Mouse (Mus musculus): Measurements from ENCODE around the gene Tmem201. TPM values are rescaled to one million over a fixed set of nuclear protein-coding genes. Genes with fewer than 3 reads are reported as not detected.

Tmem201 gene
- polyA plus RNA-seq, 1 experiment from 2014 or later = 43.5 TPM

- H3K27me3 ChIP-seq (replicated peaks; ENCODE audit: control insufficient read depth, insufficient read depth, low read length) = no peaks in the 10 kb centered on the region
- no peak overlapping the region for H3K4me2 ChIP-seq (ENCODE audit: low read length)
- no peak for ATAC-seq
- H3K36me3 ChIP-seq (ENCODE audit: control insufficient read depth, insufficient read depth) = no peaks in the 10 kb centered on the region
- no peaks in the 10 kb centered on the region for H3K9me3 ChIP-seq (ENCODE audit: control insufficient read depth, low read length)
- H3K4me3 ChIP-seq (replicated peaks; ENCODE audit: low read length) = no peak overlapping the region
- H3K4me1 ChIP-seq (replicated peaks; ENCODE audit: control insufficient read depth, insufficient read depth, low read length) = peaks cover 6% of the 10 kb centered on the region; the same call in 1 of the 2 replicates
- no peak overlapping the region for H3K27ac ChIP-seq (ENCODE audit: low read length)
- H3K9ac ChIP-seq (replicated peaks; ENCODE audit: low read depth, low read length) = no peak overlapping the region
- 80% methylated on average over 11 of the region's 11 CpGs for WGBS
Measured at GRCm38 (mm10) chr4:149679056-149679770, 58.6 kb downstream of the Tmem201 start.

- H3K36me3 ChIP-seq (ENCODE audit: control insufficient read depth, insufficient read depth) = no peaks in the 10 kb centered on the region
- no peaks in the 10 kb centered on the region for H3K9me3 ChIP-seq (ENCODE audit: control insufficient read depth, low read length)
- no peak overlapping the region for H3K4me2 ChIP-seq (ENCODE audit: low read length)
- no peak overlapping the region for H3K4me3 ChIP-seq (replicated peaks; ENCODE audit: low read length)
- no peaks in the 10 kb centered on the region for H3K27me3 ChIP-seq (replicated peaks; ENCODE audit: control insufficient read depth, insufficient read depth, low read length)
- WGBS = 38% methylated on average over 1 of the region's 1 CpGs
- H3K4me1 ChIP-seq (replicated peaks; ENCODE audit: control insufficient read depth, insufficient read depth, low read length) = peaks cover 6% of the 10 kb centered on the region; the same call in 1 of the 2 replicates
- ATAC-seq = no peak
- H3K27ac ChIP-seq (ENCODE audit: low read length) = no peak overlapping the region
- no peak overlapping the region for H3K9ac ChIP-seq (replicated peaks; ENCODE audit: low read depth, low read length)
Measured at GRCm38 (mm10) chr4:149678006-149678405, 59.8 kb downstream of the Tmem201 start.

GRCm38 (mm10) chr4:149675378-149676261 lies 62.2 kb downstream of the Tmem201 start:
- WGBS = under 1% methylated on average over 59 of the region's 60 CpGs
- peak overlapping the region; percentile 88 for H3K4me2 ChIP-seq (ENCODE audit: low read length)
- peak overlapping the region; percentile 90 for H3K9ac ChIP-seq (replicated peaks; ENCODE audit: low read depth, low read length)
- H3K27me3 ChIP-seq (replicated peaks; ENCODE audit: control insufficient read depth, insufficient read depth, low read length) = no peaks in the 10 kb centered on the region
- peak; percentile 88 for ATAC-seq
- peak overlapping the region; percentile 84 for H3K4me3 ChIP-seq (replicated peaks; ENCODE audit: low read length)
- peaks cover 3% of the 10 kb centered on the region; the same call in 1 of the 2 replicates for H3K36me3 ChIP-seq (ENCODE audit: control insufficient read depth, insufficient read depth)
- peak overlapping the region; percentile 72 for H3K27ac ChIP-seq (ENCODE audit: low read length)
- H3K9me3 ChIP-seq (ENCODE audit: control insufficient read depth, low read length) = no peaks in the 10 kb centered on the region; the same call in 1 of the 2 replicates
- peaks cover 6% of the 10 kb centered on the region; the same call in 1 of the 2 replicates for H3K4me1 ChIP-seq (replicated peaks; ENCODE audit: control insufficient read depth, insufficient read depth, low read length)

- no peaks in the 10 kb centered on the region; the same call in 1 of the 2 replicates for H3K9me3 ChIP-seq (ENCODE audit: control insufficient read depth, low read length)
- no peak for ATAC-seq
- H3K27me3 ChIP-seq (replicated peaks; ENCODE audit: control insufficient read depth, insufficient read depth, low read length) = no peaks in the 10 kb centered on the region
- peak overlapping the region; percentile 72 for H3K27ac ChIP-seq (ENCODE audit: low read length)
- peak overlapping the region; percentile 84 for H3K4me3 ChIP-seq (replicated peaks; ENCODE audit: low read length)
- 6% methylated on average over 8 of the region's 8 CpGs for whole genome bisulfite sequencing
- H3K9ac ChIP-seq (replicated peaks; ENCODE audit: low read depth, low read length) = peak overlapping the region; percentile 90
- H3K4me1 ChIP-seq (replicated peaks; ENCODE audit: control insufficient read depth, insufficient read depth, low read length) = peaks cover 6% of the 10 kb centered on the region; the same call in 1 of the 2 replicates
- H3K36me3 ChIP-seq (ENCODE audit: control insufficient read depth, insufficient read depth) = peaks cover 3% of the 10 kb centered on the region; the same call in 1 of the 2 replicates
- H3K4me2 ChIP-seq (ENCODE audit: low read length) = peak overlapping the region; percentile 88
Measured at GRCm38 (mm10) chr4:149674814-149675377, 62.9 kb downstream of the Tmem201 start.

- ATAC-seq = no peak
- Histone ChIP-seq H3K4me3 (replicated peaks; ENCODE audit: low read length) (no peak overlapping the region), H3K4me1 (replicated peaks; ENCODE audit: control insufficient read depth, insufficient read depth, low read length) (peaks cover 6% of the 10 kb centered on the region; the same call in 1 of the 2 replicates), H3K9ac (replicated peaks; ENCODE audit: low read depth, low read length) (no peak overlapping the region), H3K4me2 (ENCODE audit: low read length) (no peak overlapping the region), H3K27ac (ENCODE audit: low read length) (no peak overlapping the region), H3K9me3 (ENCODE audit: control insufficient read depth, low read length) (no peaks in the 10 kb centered on the region; the same call in 1 of the 2 replicates), H3K27me3 (replicated peaks; ENCODE audit: control insufficient read depth, insufficient read depth, low read length) (no peaks in the 10 kb centered on the region), H3K36me3 (ENCODE audit: control insufficient read depth, insufficient read depth) (peaks cover 3% of the 10 kb centered on the region; the same call in 1 of the 2 replicates)
- 96% methylated on average over 5 of the region's 5 CpGs for WGBS
Measured at GRCm38 (mm10) chr4:149672747-149673146, 65.1 kb downstream of the Tmem201 start.

GRCm38 (mm10) chr4:149671175-149671574 lies 66.7 kb downstream of the Tmem201 start:
- no peak overlapping the region for H3K9ac ChIP-seq (replicated peaks; ENCODE audit: low read depth, low read length)
- no peak overlapping the region for H3K4me2 ChIP-seq (ENCODE audit: low read length)
- no peaks in the 10 kb centered on the region for H3K27me3 ChIP-seq (replicated peaks; ENCODE audit: control insufficient read depth, insufficient read depth, low read length)
- H3K36me3 ChIP-seq (ENCODE audit: control insufficient read depth, insufficient read depth) = peaks cover 3% of the 10 kb centered on the region; the same call in 1 of the 2 replicates
- no peak overlapping the region for H3K4me3 ChIP-seq (replicated peaks; ENCODE audit: low read length)
- ATAC-seq = no peak
- H3K27ac ChIP-seq (ENCODE audit: low read length) = no peak overlapping the region
- no peaks in the 10 kb centered on the region; the same call in 1 of the 2 replicates for H3K9me3 ChIP-seq (ENCODE audit: control insufficient read depth, low read length)
- H3K4me1 ChIP-seq (replicated peaks; ENCODE audit: control insufficient read depth, insufficient read depth, low read length) = peaks cover 3% of the 10 kb centered on the region; the same call in 1 of the 2 replicates
- WGBS = 97% methylated on average over 6 of the region's 6 CpGs

- Histone ChIP-seq H3K27me3 (replicated peaks; ENCODE audit: control insufficient read depth, insufficient read depth, low read length) (no peaks in the 10 kb centered on the region), H3K9me3 (ENCODE audit: control insufficient read depth, low read length) (no peaks in the 10 kb centered on the region), H3K4me2 (ENCODE audit: low read length) (no peak overlapping the region), H3K36me3 (ENCODE audit: control insufficient read depth, insufficient read depth) (peaks cover 3% of the 10 kb centered on the region; the same call in 1 of the 2 replicates), H3K4me1 (replicated peaks; ENCODE audit: control insufficient read depth, insufficient read depth, low read length) (no peaks in the 10 kb centered on the region), H3K4me3 (replicated peaks; ENCODE audit: low read length) (no peak overlapping the region), H3K9ac (replicated peaks; ENCODE audit: low read depth, low read length) (no peak overlapping the region), H3K27ac (ENCODE audit: low read length) (no peak overlapping the region)
- no peak for ATAC-seq
- 91% methylated on average over 6 of the region's 6 CpGs for whole genome bisulfite sequencing
Measured at GRCm38 (mm10) chr4:149665692-149666090, 72.2 kb downstream of the Tmem201 start.
